Mouse (Mus musculus) cortical plate, adult 2 months (tissue): ENCODE results near the gene Il2rb. TPM values are rescaled to one million over a fixed set of nuclear protein-coding genes. Genes with fewer than 3 reads are reported as not detected.

ENCODE experiments used
- H3K27ac ChIP-seq: fragments of 200-500 bp; 2 replicates; pipeline ENCODE4 v1.5.1; 2012; ENCODE audit warnings: low read length, control low read depth, inconsistent platforms; ENCODE audit not compliant: insufficient read depth
- H3K4me1 ChIP-seq: fragments of 200-500 bp; 2 replicates; pipeline ENCODE4 v1.6.1; 2011; ENCODE audit warnings: low read length; ENCODE audit not compliant: control insufficient read depth, insufficient read depth
- H3K4me3 ChIP-seq: fragments of 200-500 bp; 2 replicates; pipeline ENCODE4 v1.5.1; 2011; ENCODE audit warnings: mild to moderate bottlenecking, low read length, control low read depth; ENCODE audit not compliant: insufficient read depth
- CTCF ChIP-seq: fragments of 200-500 bp; IDR thresholded peaks from 2 replicates; pipeline ENCODE4 v1.5.1; 2011; ENCODE audit warnings: mild to moderate bottlenecking, control low read depth, low read length; ENCODE audit not compliant: insufficient read depth; ENCODE audit errors: extremely low read depth
- POLR2A ChIP-seq: fragments of 200-500 bp; IDR thresholded peaks from 2 replicates; pipeline ENCODE4 v1.6.1; 2011; ENCODE audit warnings: mild to moderate bottlenecking, low read length, control low read depth; ENCODE audit not compliant: insufficient read depth; ENCODE audit errors: extremely low read depth
- polyA plus RNA-seq: library from polyadenylated mRNA; depleted of rRNA; stranded (reverse); fragments of >200 nt; gene quantifications from 2 replicates; pipeline ENCODE4 v1.2.3, GENCODE M21; 2012

Il2rb gene
- polyA plus RNA-seq, 1 experiment = 0.29 TPM

GRCm38 (mm10) chr15:78487066-78487465 is 8.0 kb downstream of the Il2rb start:
- Histone ChIP-seq H3K4me1 (no peaks in the 10 kb centered on the region), H3K4me3 (no peak overlapping the region), H3K27ac (no peak overlapping the region)
- TF ChIP-seq CTCF (no peak), POLR2A (no peak)

- Histone ChIP-seq H3K27ac (no peak overlapping the region), H3K4me3 (no peak overlapping the region), H3K4me1 (no peaks in the 10 kb centered on the region)
- no peak for TF ChIP-seq POLR2A
- TF ChIP-seq CTCF = no peak
These were observed 8.5 kb downstream of the Il2rb start for GRCm38 (mm10) chr15:78486564-78486963.

GRCm38 (mm10) chr15:78483311-78483710 is 11.8 kb downstream of the Il2rb start:
- TF ChIP-seq POLR2A (no peak), CTCF (no peak)
- Histone ChIP-seq H3K4me1 (no peaks in the 10 kb centered on the region), H3K4me3 (no peak overlapping the region), H3K27ac (no peak overlapping the region)

GRCm38 (mm10) chr15:78482518-78482917 is 12.6 kb downstream of the Il2rb start:
- Histone ChIP-seq H3K27ac (no peak overlapping the region), H3K4me3 (no peak overlapping the region), H3K4me1 (no peaks in the 10 kb centered on the region)
- TF ChIP-seq CTCF (no peak), POLR2A (no peak)

- Histone ChIP-seq H3K4me1 (no peaks in the 10 kb centered on the region), H3K4me3 (no peak overlapping the region), H3K27ac (no peak overlapping the region)
- TF ChIP-seq CTCF = no peak
- no peak for TF ChIP-seq POLR2A
These were observed 13.5 kb downstream of the Il2rb start for GRCm38 (mm10) chr15:78481448-78482000.

- TF ChIP-seq CTCF (no peak), POLR2A (no peak)
- H3K4me3 ChIP-seq = no peak overlapping the region
- H3K27ac ChIP-seq = no peak overlapping the region
- no peaks in the 10 kb centered on the region for H3K4me1 ChIP-seq
These were observed 14.1 kb downstream of the Il2rb start for GRCm38 (mm10) chr15:78480991-78481390.

GRCm38 (mm10) chr15:78480111-78480510 is 15.0 kb downstream of the Il2rb start:
- no peak for TF ChIP-seq CTCF
- no peak for TF ChIP-seq POLR2A

GRCm38 (mm10) chr15:78479470-78479869 is 15.6 kb downstream of the Il2rb start:
- TF ChIP-seq POLR2A (no peak), CTCF (no peak)

More at GRCm38 (mm10) chr15:78480111-78480510, 15.0 kb downstream of the Il2rb start:
- Histone ChIP-seq H3K4me1 (no peaks in the 10 kb centered on the region), H3K4me3 (no peak overlapping the region), H3K27ac (no peak overlapping the region)

GRCm38 (mm10) chr15:78478073-78478472 is 17.0 kb downstream of the Il2rb start:
- TF ChIP-seq CTCF = no peak
- TF ChIP-seq POLR2A = no peak
- Histone ChIP-seq H3K4me1 (no peaks in the 10 kb centered on the region), H3K4me3 (no peak overlapping the region), H3K27ac (no peak overlapping the region)

More at GRCm38 (mm10) chr15:78479470-78479869, 15.6 kb downstream of the Il2rb start:
- H3K4me1 ChIP-seq = no peaks in the 10 kb centered on the region
- H3K27ac ChIP-seq = no peak overlapping the region
- H3K4me3 ChIP-seq = no peak overlapping the region

GRCm38 (mm10) chr15:78476878-78477277 is 18.2 kb downstream of the Il2rb start:
- Histone ChIP-seq H3K27ac (no peak overlapping the region), H3K4me1 (no peaks in the 10 kb centered on the region), H3K4me3 (no peak overlapping the region)
- TF ChIP-seq POLR2A (no peak), CTCF (no peak)
